Mouse (Mus musculus) brain, embryonic 14.5 days (tissue): ENCODE measurements at regions not wholly inside any gene's neighbourhood (a gene's known extent, or its start where the extent isn't known, plus 50 kb on each side); places are given as distances from the start of the nearest gene placed in this dataset.

ENCODE experiments used
- DNase-seq: peaks from one replicate; pipeline ENCODE4 v3.0.0-alpha.2; 2011; ENCODE audit warnings: low read depth
- CTCF ChIP-seq: fragments of 200-500 bp; IDR thresholded peaks from 2 replicates; pipeline ENCODE4 v1.5.1; 2012; ENCODE audit warnings: inconsistent platforms, mild to moderate bottlenecking, moderate library complexity, borderline replicate concordance; ENCODE audit not compliant: insufficient read depth, insufficient read length; ENCODE audit errors: extremely low read depth
- POLR2A ChIP-seq: fragments of 200-500 bp; IDR thresholded peaks from 2 replicates; pipeline ENCODE4 v1.6.1; 2012; ENCODE audit warnings: mild to moderate bottlenecking, inconsistent platforms, borderline replicate concordance; ENCODE audit not compliant: poor library complexity, insufficient read depth, insufficient read length, severe bottlenecking; ENCODE audit errors: extremely low read depth

DNA sequence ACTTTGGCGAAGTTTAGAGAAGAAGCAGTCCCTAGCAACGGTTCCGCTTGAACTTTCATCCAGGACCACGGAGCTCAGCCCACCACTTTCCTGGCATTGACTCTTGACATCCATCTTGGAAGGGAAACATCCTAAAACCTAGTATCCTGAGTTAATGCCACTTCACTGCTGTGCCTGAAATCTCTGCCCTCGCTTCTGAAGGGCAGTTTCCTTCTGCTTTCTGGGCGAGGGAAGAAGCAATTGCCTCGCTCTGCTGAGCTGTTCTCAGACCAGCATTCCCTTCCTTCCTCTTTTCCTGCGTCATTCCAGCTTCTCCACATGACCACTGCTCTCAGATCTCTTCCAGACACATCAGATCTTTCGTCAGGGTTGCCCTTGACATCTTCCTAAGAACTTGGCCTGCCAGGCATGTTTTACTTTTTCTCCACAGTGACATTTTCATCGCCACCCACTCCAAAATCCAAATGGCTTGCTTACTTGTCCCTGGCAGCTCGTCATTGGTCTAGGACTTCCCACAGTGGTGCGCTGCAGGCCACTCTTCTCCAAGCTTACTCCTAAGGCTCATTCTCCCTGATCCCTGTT is 129.5 kb upstream of the Satb1 start:
- no peak for DNase-seq
- TF ChIP-seq CTCF, result no peak
- TF ChIP-seq POLR2A, result no peak

DNA sequence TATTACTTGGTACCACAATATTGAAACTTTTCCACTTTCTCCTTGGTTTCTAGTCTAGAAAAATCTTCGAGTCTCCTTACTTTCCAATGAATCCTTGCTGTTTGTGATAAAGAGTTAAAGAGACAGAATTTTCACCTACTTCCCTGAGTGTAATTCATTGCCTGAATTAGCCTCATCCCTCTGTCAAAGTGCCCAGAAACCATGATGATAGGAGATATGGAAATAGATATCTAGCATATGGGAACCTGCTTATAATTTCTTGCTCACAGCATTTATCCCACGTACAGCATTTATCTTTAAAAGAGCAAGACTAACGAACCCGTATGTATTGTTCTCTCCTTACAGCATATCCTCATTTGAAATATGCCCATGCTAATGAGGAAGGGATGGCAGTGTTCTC is 128.2 kb upstream of the Satb1 start:
- DNase-seq, result no peak
- no peak for TF ChIP-seq CTCF
- no peak for TF ChIP-seq POLR2A

DNA sequence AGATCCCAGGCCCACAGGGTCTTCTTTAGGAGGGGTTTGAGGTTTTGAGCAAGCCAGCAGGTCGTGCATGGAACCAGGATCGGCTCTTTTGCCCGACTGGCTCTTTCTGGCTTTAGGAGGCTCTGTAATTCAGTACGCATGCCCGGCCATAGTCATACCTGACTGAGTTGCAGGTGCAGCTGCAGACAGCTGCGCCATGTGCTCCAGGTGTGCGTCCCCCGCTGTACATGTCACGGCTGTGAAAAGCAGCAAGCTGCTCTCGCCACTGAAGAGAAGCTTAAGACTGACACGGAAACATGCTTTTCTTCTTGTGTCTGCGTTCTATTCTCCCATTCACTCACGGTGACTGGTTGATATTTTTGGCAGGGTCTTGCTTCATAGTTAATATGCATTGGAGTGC is 123.2 kb upstream of the Satb1 start:
- DNase-seq, result no peak
- TF ChIP-seq POLR2A, result no peak
- no peak for TF ChIP-seq CTCF

DNA sequence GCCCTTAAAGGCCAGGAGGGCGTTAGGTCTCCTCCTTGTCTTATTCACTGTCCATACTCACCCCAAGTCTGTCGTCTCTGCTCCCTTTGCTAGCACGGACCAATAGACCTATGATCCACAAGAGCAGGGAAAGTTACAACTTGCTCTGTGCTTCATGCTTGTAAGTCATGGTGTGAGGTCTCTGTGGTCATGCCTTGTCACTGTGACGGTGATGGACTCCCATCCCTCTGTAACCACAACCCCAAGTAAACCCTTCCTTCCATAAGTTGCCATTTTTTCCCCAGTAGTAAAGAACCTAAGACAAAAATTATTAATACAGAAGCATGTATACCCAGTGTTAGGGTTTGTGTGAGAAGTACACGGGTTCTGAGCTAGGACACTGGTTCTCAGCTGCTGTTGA is 104.6 kb upstream of the Satb1 start:
- no peak for TF ChIP-seq CTCF
- TF ChIP-seq POLR2A, result no peak
- DNase-seq, result no peak

DNA sequence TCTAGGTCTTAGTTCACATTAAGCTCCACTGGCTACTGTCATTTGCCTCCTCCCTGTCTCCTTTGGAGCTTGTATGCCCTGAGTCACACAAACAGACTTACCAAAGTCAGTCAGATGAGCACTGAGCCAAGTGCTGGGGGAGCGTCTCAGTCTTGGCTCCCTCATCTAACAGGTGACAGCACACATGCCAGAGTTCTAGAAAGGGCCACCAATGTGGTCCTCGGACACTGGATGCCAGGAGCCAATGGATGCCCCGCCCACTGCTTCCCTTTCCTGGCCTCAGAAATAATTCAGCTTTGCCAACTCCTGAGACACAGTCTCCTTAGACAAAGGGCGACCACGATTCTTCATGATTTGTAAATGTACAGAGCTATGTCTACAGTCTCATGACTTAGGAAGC is 103.0 kb upstream of the Satb1 start:
- no peak for TF ChIP-seq CTCF
- TF ChIP-seq POLR2A, result no peak
- DNase-seq, result no peak

DNA sequence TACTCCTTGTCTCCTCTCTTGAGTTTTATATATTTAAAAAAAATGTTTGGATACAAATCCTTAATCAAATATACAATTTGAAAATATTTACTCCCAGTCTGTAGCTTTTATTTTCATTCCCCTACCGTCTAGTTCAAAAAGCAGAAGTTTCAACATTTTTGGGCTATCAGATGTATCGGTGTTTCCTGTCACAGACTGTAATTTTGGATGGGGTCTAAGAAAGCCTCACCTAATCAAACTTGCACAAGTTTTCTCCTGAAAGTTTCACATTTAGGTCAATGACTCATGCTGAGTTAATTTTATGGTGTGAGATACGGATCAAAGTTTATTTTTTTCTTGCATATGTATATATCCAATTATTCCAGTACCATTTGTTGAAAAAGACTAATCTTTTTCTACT is 93.3 kb upstream of the Satb1 start:
- TF ChIP-seq CTCF (no peak), POLR2A (no peak)
- DNase-seq, result no peak

DNA sequence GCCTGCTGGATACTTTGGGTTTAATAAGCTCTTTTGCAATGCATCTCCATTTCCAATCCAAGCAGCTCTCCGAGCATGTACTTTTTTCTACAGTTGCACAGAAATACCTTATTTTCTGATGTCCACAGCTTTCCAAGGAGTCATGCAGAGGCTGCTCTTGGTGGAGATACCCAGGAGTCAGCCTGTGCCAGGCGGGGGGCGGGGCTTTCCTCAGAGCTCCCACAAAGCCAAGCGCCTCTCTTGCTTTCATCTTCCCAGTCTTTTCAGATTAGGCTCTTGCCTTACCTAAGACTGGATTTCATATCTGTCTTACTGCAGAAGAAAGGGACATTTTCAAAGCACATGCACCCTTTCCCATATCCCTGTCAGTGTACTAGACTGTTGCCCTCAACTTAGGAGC is 73.9 kb upstream of the Satb1 start:
- TF ChIP-seq POLR2A (no peak), CTCF (no peak)
- DNase-seq, result no peak

DNA sequence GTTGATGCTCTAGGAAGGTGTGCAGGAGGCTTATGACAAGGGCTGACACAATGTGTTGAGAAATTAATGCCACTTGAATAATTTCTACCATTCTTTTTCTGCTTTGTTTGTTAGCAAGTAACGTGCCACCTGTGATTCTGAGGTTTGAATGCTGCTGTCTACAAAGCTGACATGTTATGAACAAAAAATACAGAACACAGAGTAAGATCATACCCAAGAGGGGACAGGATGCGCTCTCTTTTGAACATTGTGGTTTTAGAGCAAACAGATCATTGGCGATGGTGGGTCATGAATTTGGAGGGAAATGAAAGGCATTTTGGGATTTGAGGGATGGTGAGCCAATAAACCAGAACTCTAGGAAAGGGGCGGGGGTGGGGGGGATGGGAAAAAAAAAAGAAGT is 73.3 kb upstream of the Satb1 start:
- TF ChIP-seq CTCF (no peak), POLR2A (no peak)

DNA sequence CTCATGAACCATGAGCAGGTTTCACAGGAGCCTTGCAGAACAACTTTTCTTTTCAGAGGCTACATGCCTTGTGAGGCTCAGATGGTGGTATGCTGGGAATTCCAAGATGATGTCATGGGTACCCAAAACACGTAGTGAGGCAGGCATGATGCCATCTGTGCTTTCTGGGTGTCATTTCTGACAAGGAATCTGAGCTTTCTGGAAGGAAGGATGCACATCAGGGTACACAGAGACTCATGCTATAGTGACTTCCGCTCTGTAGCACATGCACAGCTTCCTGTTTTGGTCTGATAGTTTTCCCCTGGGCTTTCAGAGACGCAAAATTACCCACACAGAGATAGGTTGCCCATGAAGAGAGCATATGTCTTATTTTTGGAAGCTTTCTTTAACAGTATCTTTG is 70.8 kb upstream of the Satb1 start:
- TF ChIP-seq CTCF (no peak), POLR2A (no peak)
- no peak for DNase-seq

More for the DNA sequence above, 73.3 kb upstream of the Satb1 start:
- no peak for DNase-seq

DNA sequence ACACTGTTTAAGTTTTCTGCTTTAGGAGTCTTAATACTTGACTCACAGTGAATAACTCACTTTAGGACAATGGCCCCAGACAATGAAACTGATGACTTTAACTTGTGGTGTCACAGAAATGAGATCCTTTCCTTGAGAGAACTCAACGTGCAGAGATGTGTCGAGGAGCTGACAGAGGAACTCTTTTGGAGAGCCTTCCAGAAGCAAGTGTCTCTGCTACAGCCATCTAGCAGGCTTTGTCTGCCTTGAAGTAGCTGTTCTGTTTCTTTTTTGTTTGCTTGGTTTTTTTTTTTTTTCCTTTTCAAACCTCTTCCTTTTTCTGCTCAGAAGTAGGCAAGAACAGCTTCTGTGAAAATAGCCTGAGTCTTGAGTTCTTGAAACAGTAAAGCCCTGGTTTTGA is 66.3 kb upstream of the Satb1 start:
- DNase-seq, result no peak
- no peak for TF ChIP-seq CTCF
- no peak for TF ChIP-seq POLR2A

DNA sequence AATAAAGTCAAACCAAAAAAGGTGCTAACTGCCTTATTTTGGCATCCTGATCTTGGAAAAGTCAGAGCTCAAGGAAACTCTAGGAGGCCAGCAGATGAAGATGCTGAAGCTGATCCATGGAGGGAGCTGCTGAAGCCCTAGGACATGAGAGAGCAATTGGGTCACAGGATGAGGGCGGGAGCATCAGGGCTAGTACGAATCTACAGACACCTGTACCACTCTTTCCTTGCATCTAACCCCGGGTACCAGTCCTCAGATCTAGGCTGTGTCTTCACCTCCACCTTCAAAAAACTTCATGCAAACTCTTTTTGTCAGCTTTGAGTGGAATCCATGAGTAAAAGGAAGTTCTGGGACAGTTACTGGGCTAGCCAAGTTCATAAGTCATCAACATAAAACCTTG is 63.1 kb upstream of the Satb1 start:
- TF ChIP-seq CTCF (no peak), POLR2A (no peak)

DNA sequence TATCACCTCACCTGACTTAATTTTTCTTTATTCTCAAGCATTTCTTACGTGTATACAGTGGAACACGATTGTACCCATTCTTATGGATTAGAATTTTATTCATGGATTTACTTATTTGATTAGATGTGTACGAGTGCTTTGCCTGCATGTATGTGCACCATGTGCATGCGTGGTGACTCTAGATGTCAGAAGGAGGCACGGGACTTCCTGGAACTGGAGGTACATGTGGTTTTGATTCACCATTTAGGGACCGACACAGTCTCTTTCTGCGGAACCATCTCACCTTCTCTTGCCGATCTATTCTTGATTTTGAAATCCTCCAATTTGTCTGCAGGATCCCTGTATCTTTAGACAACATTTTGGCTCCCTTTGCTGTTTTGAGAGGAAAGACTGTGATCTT is 61.2 kb upstream of the Satb1 start:
- TF ChIP-seq CTCF (no peak), POLR2A (no peak)
- DNase-seq, result no peak

More for the DNA sequence above, 63.1 kb upstream of the Satb1 start:
- DNase-seq, result no peak
